Mouse (Mus musculus) hindbrain, postnatal 0 days (tissue): ENCODE measurements at regions not wholly inside any gene's neighbourhood (a gene's known extent, or its start where the extent isn't known, plus 50 kb on each side); places are given as distances from the start of the nearest gene placed in this dataset.

ENCODE experiments used
- ATAC-seq: fragments of 200-750 bp; cut with Nextera tagmentation; 2 replicates; pipeline ENCODE4 v1.8.0; 2017; ENCODE audit warnings: mild to moderate bottlenecking, moderate TSS enrichment, moderate library complexity
- DNase-seq: peaks from one replicate; pipeline ENCODE4 v3.0.0-alpha.2; 2015; ENCODE audit warnings: low spot score
- H3K27ac ChIP-seq: fragments of 300-500 bp; sonication (generic); 2 replicates; pipeline ENCODE4 v1.5.1; 2014; ENCODE audit warnings: mild to moderate bottlenecking
- H3K27me3 ChIP-seq: fragments of 300-500 bp; sonication (generic); 2 replicates; pipeline ENCODE4 v1.6.1; 2014; ENCODE audit warnings: low read length, mixed read lengths; ENCODE audit not compliant: insufficient read depth
- H3K36me3 ChIP-seq: fragments of 300-500 bp; sonication (generic); 2 replicates; pipeline ENCODE4 v1.6.1; 2014; ENCODE audit warnings: low read length, mixed read lengths; ENCODE audit not compliant: insufficient read depth
- H3K4me1 ChIP-seq: fragments of 300-500 bp; sonication (generic); 2 replicates; pipeline ENCODE4 v1.6.1; 2014; ENCODE audit warnings: antibody characterized with exemption, low read length, mixed read lengths; ENCODE audit not compliant: insufficient read depth
- H3K4me2 ChIP-seq: fragments of 300-500 bp; sonication (generic); 2 replicates; pipeline ENCODE4 v1.6.1; 2014; ENCODE audit warnings: low read depth, mild to moderate bottlenecking, low read length, moderate library complexity, mixed read lengths
- H3K4me3 ChIP-seq: fragments of 300-500 bp; sonication (generic); 2 replicates; pipeline ENCODE4 v1.5.1; 2014; ENCODE audit warnings: low read length
- H3K9ac ChIP-seq: fragments of 300-500 bp; sonication (generic); replicated peaks from 2 replicates; pipeline ENCODE4 v1.6.1; 2014; ENCODE audit warnings: mild to moderate bottlenecking, low read length, moderate library complexity, mixed read lengths
- H3K9me3 ChIP-seq: fragments of 300-500 bp; sonication (generic); 2 replicates; pipeline ENCODE4 v1.6.1; 2016; ENCODE audit warnings: low read length, mixed read lengths
- CTCF ChIP-seq: IDR thresholded peaks from 2 replicates; pipeline ENCODE4 v1.5.1; 2016; ENCODE audit warnings: antibody characterized with exemption, control low read depth, low read depth
- WGBS: fragments of 180-500 bp; shearing (Covaris S2); extraction: QIAGEN DNeasy Blood & Tissue Kit; methylation state at CpG from one replicate; pipeline ENCODE4 v1.1.7; 2014; 5-methylcytosine and 5-hydroxymethylcytosine counted together

GRCm38 (mm10) chr3:17795271-17796260 lies 152.6 kb upstream of the Cypt12 start:
- no peaks in the 10 kb centered on the region for H3K27me3 ChIP-seq
- peak overlapping the region; percentile 87 for H3K9ac ChIP-seq
- H3K4me1 ChIP-seq: no peaks in the 10 kb centered on the region
- H3K27ac ChIP-seq: peak overlapping the region; percentile 94
- H3K4me3 ChIP-seq: peak overlapping the region; percentile 64
- no peaks in the 10 kb centered on the region for H3K9me3 ChIP-seq
- H3K36me3 ChIP-seq: no peaks in the 10 kb centered on the region
- WGBS: 29% methylated on average over 24 of the region's 24 CpGs
- DNase-seq (no peak), ATAC-seq (no peak)
- TF ChIP-seq CTCF: no peak
- H3K4me2 ChIP-seq: peak overlapping the region; percentile 61

- Histone ChIP-seq H3K9ac (peak overlapping the region; percentile 87), H3K4me1 (no peaks in the 10 kb centered on the region), H3K36me3 (no peaks in the 10 kb centered on the region), H3K27me3 (no peaks in the 10 kb centered on the region), H3K4me3 (peak overlapping the region; percentile 64), H3K27ac (peak overlapping the region; percentile 94), H3K9me3 (no peaks in the 10 kb centered on the region), H3K4me2 (peak overlapping the region; percentile 61)
- 26% methylated on average over 3 of the region's 3 CpGs for WGBS
- no peak for TF ChIP-seq CTCF
- DNase-seq: no peak
- ATAC-seq: no peak
These were observed 151.4 kb upstream of the Cypt12 start for GRCm38 (mm10) chr3:17796766-17797165.

GRCm38 (mm10) chr3:17798399-17798798 lies 149.8 kb upstream of the Cypt12 start:
- Histone ChIP-seq H3K4me3 (peak overlapping the region; percentile 7), H3K27ac (peak overlapping the region; percentile 61), H3K4me1 (no peaks in the 10 kb centered on the region), H3K4me2 (peak overlapping the region; percentile 61), H3K9me3 (no peaks in the 10 kb centered on the region), H3K27me3 (no peaks in the 10 kb centered on the region), H3K9ac (no peak overlapping the region), H3K36me3 (no peaks in the 10 kb centered on the region)
- peak; percentile 72 for TF ChIP-seq CTCF
- peak; percentile 93 for DNase-seq
- peak; percentile 18; the same call in 1 of the 2 replicates for ATAC-seq
- WGBS: 11% methylated on average over 12 of the region's 12 CpGs

- Histone ChIP-seq H3K4me1 (no peaks in the 10 kb centered on the region), H3K9me3 (no peaks in the 10 kb centered on the region), H3K4me3 (peak overlapping the region; percentile 2; the same call in 1 of the 2 replicates), H3K27ac (no peak overlapping the region), H3K9ac (no peak overlapping the region), H3K36me3 (no peaks in the 10 kb centered on the region), H3K4me2 (peak overlapping the region; percentile 61), H3K27me3 (no peaks in the 10 kb centered on the region)
- TF ChIP-seq CTCF: no peak
- ATAC-seq (no peak), DNase-seq (no peak)
- WGBS: 41% methylated on average over 6 of the region's 6 CpGs
These were observed 149.1 kb upstream of the Cypt12 start for GRCm38 (mm10) chr3:17799120-17799519.

GRCm38 (mm10) chr3:17800810-17801209 lies 147.4 kb upstream of the Cypt12 start:
- Histone ChIP-seq H3K27ac (no peak overlapping the region), H3K4me2 (peak overlapping the region; percentile 39; the same call in 1 of the 2 replicates), H3K36me3 (no peaks in the 10 kb centered on the region), H3K4me3 (no peak overlapping the region), H3K9me3 (no peaks in the 10 kb centered on the region), H3K4me1 (no peaks in the 10 kb centered on the region), H3K9ac (no peak overlapping the region), H3K27me3 (no peaks in the 10 kb centered on the region)
- ATAC-seq (no peak), DNase-seq (no peak)
- no peak for TF ChIP-seq CTCF
- WGBS: 59% methylated on average over 2 of the region's 2 CpGs

GRCm38 (mm10) chr3:17801479-17801878 lies 146.7 kb upstream of the Cypt12 start:
- Histone ChIP-seq H3K9ac (no peak overlapping the region), H3K27me3 (no peaks in the 10 kb centered on the region), H3K9me3 (no peaks in the 10 kb centered on the region), H3K4me3 (no peak overlapping the region), H3K36me3 (no peaks in the 10 kb centered on the region), H3K27ac (peak overlapping the region; percentile 32), H3K4me1 (no peaks in the 10 kb centered on the region), H3K4me2 (no peak overlapping the region)
- TF ChIP-seq CTCF: no peak
- WGBS: 60% methylated on average over 5 of the region's 5 CpGs
- no peak; the same call in 1 of the 2 replicates for ATAC-seq
- no peak for DNase-seq

GRCm38 (mm10) chr3:17805185-17805584 lies 143.0 kb upstream of the Cypt12 start:
- no peak overlapping the region for H3K27ac ChIP-seq
- DNase-seq (no peak), ATAC-seq (no peak)
- no peak overlapping the region for H3K4me3 ChIP-seq
- 53% methylated on average over 1 of the region's 1 CpGs for WGBS
- H3K4me2 ChIP-seq: no peak overlapping the region
- no peak overlapping the region for H3K9ac ChIP-seq
- H3K27me3 ChIP-seq: no peaks in the 10 kb centered on the region
- no peaks in the 10 kb centered on the region for H3K36me3 ChIP-seq
- no peaks in the 10 kb centered on the region for H3K4me1 ChIP-seq
- TF ChIP-seq CTCF: no peak
- no peaks in the 10 kb centered on the region for H3K9me3 ChIP-seq
